19 mouse cellular contexts compared by ENCODE assay signal in genomic region chr4:80631041-80631440, GRCm38 (mm10).
"Had no signal": no experiment of that assay in that cellular context is flagged by ENCODE, and none has a peak within 500 bp of the region (broad histone marks: within the 10 kb centered on the region; RNA-seq: fewer than 3 reads in every experiment).

No protein-coding gene starts in this region.

- H3K27me3 ChIP-seq: kidney, embryonic 15.5 days; limb, embryonic 12.5 days; liver, embryonic 13.5 days; lung, embryonic 15.5 days; megakaryocyte, embryonic 14.5 days; midbrain, embryonic 15.5 days; neural tube, embryonic 12.5 days; stomach, embryonic 15.5 days had no signal

- DNase-seq: kidney, postnatal 14 days; liver; liver, embryonic 13.5 days; liver, postnatal 0 days; lung, postnatal 14 days; retina, postnatal 1 day; right cerebral cortex, postnatal 4 days; spleen, adult 18-20 months; thymus, adult 2 months; thymus, postnatal 25 days had no signal

- ATAC-seq: liver, postnatal 0 days; midbrain, embryonic 15.5 days had no signal

- H3K9ac ChIP-seq: kidney, embryonic 15.5 days; limb, embryonic 12.5 days; liver, embryonic 13.5 days; liver, postnatal 0 days; lung, embryonic 15.5 days; midbrain, embryonic 15.5 days; neural tube, embryonic 12.5 days; stomach, embryonic 15.5 days had no signal

- H3K4me1 ChIP-seq: kidney, embryonic 15.5 days; limb, embryonic 12.5 days; liver, embryonic 13.5 days; lung, embryonic 15.5 days; megakaryocyte, embryonic 14.5 days; midbrain, embryonic 15.5 days; neural tube, embryonic 12.5 days; stomach, embryonic 15.5 days had no signal

- H3K27ac ChIP-seq: kidney, embryonic 15.5 days; limb, embryonic 12.5 days; liver, embryonic 13.5 days; lung, embryonic 15.5 days; macrophage; midbrain, embryonic 15.5 days; neural tube, embryonic 12.5 days; stomach, embryonic 15.5 days had no signal

- H3K9me3 ChIP-seq: kidney, embryonic 15.5 days; limb, embryonic 12.5 days; liver, embryonic 13.5 days; lung, embryonic 15.5 days; midbrain, embryonic 15.5 days; neural tube, embryonic 12.5 days; stomach, embryonic 15.5 days had no signal

- H3K4me3 ChIP-seq: kidney, embryonic 15.5 days; limb, embryonic 12.5 days; liver, embryonic 13.5 days; lung, embryonic 15.5 days; megakaryocyte, embryonic 14.5 days; midbrain, embryonic 15.5 days; neural tube, embryonic 12.5 days; stomach, embryonic 15.5 days had no signal

- H3K36me3 ChIP-seq: kidney, embryonic 15.5 days; limb, embryonic 12.5 days; liver, embryonic 13.5 days; lung, embryonic 15.5 days; midbrain, embryonic 15.5 days; neural tube, embryonic 12.5 days; stomach, embryonic 15.5 days had no signal

- H3K4me2 ChIP-seq: kidney, embryonic 15.5 days; limb, embryonic 12.5 days; liver, embryonic 13.5 days; lung, embryonic 15.5 days; midbrain, embryonic 11.5 days; midbrain, embryonic 15.5 days; neural tube, embryonic 12.5 days; stomach, embryonic 15.5 days had no signal
